Mouse (Mus musculus): ENCODE measurements around the gene Gtf2e1. TPM values are rescaled to one million over a fixed set of nuclear protein-coding genes. Genes with fewer than 3 reads are reported as not detected.

The Gtf2e1 gene
- polyA plus RNA-seq, 1 experiment from 2014 or later, result 24.5 TPM

DNA sequence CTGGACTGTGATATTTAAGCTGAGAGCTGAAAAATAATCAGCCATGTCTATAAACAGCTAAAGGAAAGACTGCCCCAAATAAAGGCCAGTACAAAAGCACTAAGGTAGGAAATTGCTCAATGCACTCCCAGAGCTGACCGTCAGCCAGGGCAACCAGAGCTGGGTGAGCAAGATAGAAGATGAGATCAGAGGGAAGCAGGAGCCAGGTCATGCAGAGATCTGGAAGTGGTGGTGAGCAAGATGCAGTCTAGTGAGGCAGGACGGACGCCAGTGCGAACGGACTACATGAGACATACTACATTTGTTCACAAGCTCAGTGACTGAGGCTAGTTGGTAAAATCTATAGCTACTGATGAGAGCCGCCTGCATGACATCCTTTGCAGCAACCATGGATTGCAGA is 75.6 kb downstream of the Gtf2e1 start:
- Histone ChIP-seq H3K4me3 (no peak overlapping the region), H3K9me3 (no peaks in the 10 kb centered on the region), H3K27ac (no peak overlapping the region), H3K9ac (no peak overlapping the region), H3K27me3 (no peaks in the 10 kb centered on the region), H3K4me1 (no peaks in the 10 kb centered on the region), H3K4me2 (no peak overlapping the region), H3K36me3 (no peaks in the 10 kb centered on the region)
- no peak for ATAC-seq (ENCODE audit: borderline replicate concordance, extremely low read depth, low FRiP score, low TSS enrichment)
- 77% methylated on average over 6 of the region's 6 CpGs for whole genome bisulfite sequencing

DNA sequence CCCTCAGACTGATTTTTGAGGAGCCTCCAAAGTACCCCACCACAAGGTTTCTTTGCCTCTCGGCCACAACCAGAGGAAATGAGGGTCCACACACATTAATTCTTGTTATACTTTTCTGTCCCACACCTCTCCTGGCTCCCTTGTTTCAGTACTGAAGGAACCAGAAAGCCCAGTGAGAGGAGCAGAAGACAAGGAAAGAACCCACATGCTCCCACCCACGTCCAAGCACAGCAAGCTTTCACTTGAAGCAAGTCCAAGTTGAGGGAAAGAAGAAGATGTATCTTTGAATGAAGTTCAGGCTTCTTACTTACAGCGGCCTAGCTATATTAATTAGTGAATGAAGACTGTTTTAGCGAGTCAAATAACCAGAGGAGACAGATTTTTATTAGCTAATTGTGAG is 76.7 kb downstream of the Gtf2e1 start:
- ATAC-seq (ENCODE audit: borderline replicate concordance, extremely low read depth, low FRiP score, low TSS enrichment), result no peak

DNA sequence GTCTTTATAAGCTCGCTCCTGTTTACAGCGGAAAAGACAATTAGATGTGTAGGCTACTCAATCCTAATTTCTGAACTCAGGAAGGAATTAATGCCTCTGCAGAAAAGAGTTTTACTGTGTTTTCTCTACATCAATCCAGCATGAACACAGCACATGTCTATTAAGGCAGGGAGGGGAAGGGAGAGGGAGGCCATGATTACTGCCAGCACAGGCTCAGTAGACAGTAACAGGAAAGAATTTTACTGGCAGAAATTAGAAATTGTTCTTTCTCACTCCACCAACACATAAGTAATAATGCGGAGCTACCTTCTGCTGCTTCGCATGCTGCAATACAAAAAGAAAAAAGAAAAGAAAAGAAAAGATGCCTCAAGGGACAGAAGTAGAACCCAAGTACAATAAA is 78.0 kb downstream of the Gtf2e1 start:
- no peaks in the 10 kb centered on the region for H3K36me3 ChIP-seq
- H3K9me3 ChIP-seq, result no peaks in the 10 kb centered on the region
- ATAC-seq (ENCODE audit: borderline replicate concordance, extremely low read depth, low FRiP score, low TSS enrichment), result no peak
- H3K27me3 ChIP-seq, result no peaks in the 10 kb centered on the region
- H3K4me3 ChIP-seq, result no peak overlapping the region
- WGBS, result 93% methylated on average over 4 of the region's 4 CpGs
- no peak overlapping the region for H3K9ac ChIP-seq
- no peak overlapping the region for H3K27ac ChIP-seq
- H3K4me1 ChIP-seq, result no peaks in the 10 kb centered on the region
- no peak overlapping the region for H3K4me2 ChIP-seq

More for the DNA sequence above, 76.7 kb downstream of the Gtf2e1 start:
- no peaks in the 10 kb centered on the region for H3K27me3 ChIP-seq
- H3K4me1 ChIP-seq, result no peaks in the 10 kb centered on the region
- no peaks in the 10 kb centered on the region for H3K36me3 ChIP-seq
- no peaks in the 10 kb centered on the region for H3K9me3 ChIP-seq
- H3K4me2 ChIP-seq, result no peak overlapping the region
- no peak overlapping the region for H3K4me3 ChIP-seq
- no peak overlapping the region for H3K27ac ChIP-seq
- no peak overlapping the region for H3K9ac ChIP-seq
- 71% methylated on average over 4 of the region's 4 CpGs for WGBS

Other genes with a start within 250 kb of the Gtf2e1 start
- gene Stxbp5l, start 154.8 kb downstream of the Gtf2e1 start, polyA plus RNA-seq (2015; fragmentation: Nextera tagmentation; extraction: Ambion mirVana), result 0.16 and 0.29 TPM in 2 replicates
- gene Rabl3, start 96 bp upstream of the Gtf2e1 start, polyA plus RNA-seq (2015; fragmentation: Nextera tagmentation; extraction: Ambion mirVana), result 25.0 and 25.1 TPM in 2 replicates
- gene Hgd, start 40.4 kb upstream of the Gtf2e1 start, polyA plus RNA-seq (2015; fragmentation: Nextera tagmentation; extraction: Ambion mirVana), result 0.47 and 0.52 TPM in 2 replicates
- 48.8 and 53.6 TPM in 2 replicates for gene Ndufb4, start 114.7 kb upstream of the Gtf2e1 start, polyA plus RNA-seq (2015; fragmentation: Nextera tagmentation; extraction: Ambion mirVana)
- 520 and 550 TPM in 2 replicates for gene Fstl1, start 237.1 kb upstream of the Gtf2e1 start, polyA plus RNA-seq (2015; fragmentation: Nextera tagmentation; extraction: Ambion mirVana)